Mouse (Mus musculus): Measurements from ENCODE around the gene Abhd17a. TPM values are rescaled to one million over a fixed set of nuclear protein-coding genes. Genes with fewer than 3 reads are reported as not detected.
"Not testable (repeated sequence)": the region's sequence is repeated elsewhere in the genome, so short reads cannot be mapped to it uniquely, and the experiment has no call there.

Abhd17a gene
- polyA plus RNA-seq, 1 experiment from 2014 or later: 130 TPM

- H3K36me3 ChIP-seq (ENCODE audit: control insufficient read depth, insufficient read depth, low read length): peaks cover 37% of the 10 kb centered on the region
- no peak overlapping the region for H3K4me2 ChIP-seq (ENCODE audit: low read length)
- H3K27me3 ChIP-seq (replicated peaks; ENCODE audit: control insufficient read depth, insufficient read depth, low read length): no peaks in the 10 kb centered on the region
- ATAC-seq: no peak
- H3K27ac ChIP-seq (ENCODE audit: low read depth, low read length): no peak overlapping the region
- WGBS: 90% methylated on average over 9 of the region's 9 CpGs
- no peaks in the 10 kb centered on the region for H3K4me1 ChIP-seq (ENCODE audit: control insufficient read depth, insufficient read depth, low read depth, low read length)
- no peak overlapping the region for H3K9ac ChIP-seq (ENCODE audit: low read depth, low read length)
- no peak overlapping the region for H3K4me3 ChIP-seq (ENCODE audit: low read length)
- no peaks in the 10 kb centered on the region for H3K9me3 ChIP-seq (ENCODE audit: control insufficient read depth, low read length)
Measured at GRCm38 (mm10) chr10:80610116-80610785, 20.1 kb upstream of the Abhd17a start.

- Histone ChIP-seq H3K9ac (ENCODE audit: low read depth, low read length) (no peak overlapping the region), H3K27me3 (replicated peaks; ENCODE audit: control insufficient read depth, insufficient read depth, low read length) (no peaks in the 10 kb centered on the region), H3K4me1 (ENCODE audit: control insufficient read depth, insufficient read depth, low read depth, low read length) (0 out of 2 replicates have a peak, but pooled peaks cover 2% of the 10 kb centered on the region), H3K36me3 (ENCODE audit: control insufficient read depth, insufficient read depth, low read length) (peaks cover 30% of the 10 kb centered on the region), H3K4me2 (ENCODE audit: low read length) (no peak overlapping the region), H3K27ac (ENCODE audit: low read depth, low read length) (no peak overlapping the region), H3K9me3 (ENCODE audit: control insufficient read depth, low read length) (no peaks in the 10 kb centered on the region), H3K4me3 (ENCODE audit: low read length) (no peak overlapping the region)
- no peak for ATAC-seq
- WGBS: 93% methylated on average over 10 of the region's 10 CpGs
Measured at GRCm38 (mm10) chr10:80609269-80609924, 19.3 kb upstream of the Abhd17a start.

GRCm38 (mm10) chr10:80608435-80608834, 18.3 kb upstream of the Abhd17a start:
- H3K4me1 ChIP-seq (ENCODE audit: control insufficient read depth, insufficient read depth, low read depth, low read length): peaks cover 11% of the 10 kb centered on the region
- peaks cover 28% of the 10 kb centered on the region for H3K36me3 ChIP-seq (ENCODE audit: control insufficient read depth, insufficient read depth, low read length)
- no peaks in the 10 kb centered on the region for H3K27me3 ChIP-seq (replicated peaks; ENCODE audit: control insufficient read depth, insufficient read depth, low read length)
- no peak for ATAC-seq
- H3K9ac ChIP-seq (ENCODE audit: low read depth, low read length): no peak overlapping the region
- WGBS: 94% methylated on average over 3 of the region's 3 CpGs
- H3K9me3 ChIP-seq (ENCODE audit: control insufficient read depth, low read length): no peaks in the 10 kb centered on the region
- H3K4me3 ChIP-seq (ENCODE audit: low read length): no peak overlapping the region
- H3K4me2 ChIP-seq (ENCODE audit: low read length): no peak overlapping the region
- H3K27ac ChIP-seq (ENCODE audit: low read depth, low read length): no peak overlapping the region

GRCm38 (mm10) chr10:80606737-80607350, 16.7 kb upstream of the Abhd17a start:
- Histone ChIP-seq H3K9ac (ENCODE audit: low read depth, low read length) (no peak overlapping the region), H3K27ac (ENCODE audit: low read depth, low read length) (no peak overlapping the region), H3K27me3 (replicated peaks; ENCODE audit: control insufficient read depth, insufficient read depth, low read length) (no peaks in the 10 kb centered on the region), H3K36me3 (ENCODE audit: control insufficient read depth, insufficient read depth, low read length) (peaks cover 28% of the 10 kb centered on the region), H3K4me2 (ENCODE audit: low read length) (no peak overlapping the region), H3K9me3 (ENCODE audit: control insufficient read depth, low read length) (no peaks in the 10 kb centered on the region), H3K4me1 (ENCODE audit: control insufficient read depth, insufficient read depth, low read depth, low read length) (peaks cover 17% of the 10 kb centered on the region), H3K4me3 (ENCODE audit: low read length) (no peak overlapping the region)
- 94% methylated on average over 34 of the region's 34 CpGs for WGBS
- no peak for ATAC-seq

- WGBS: 93% methylated on average over 23 of the region's 23 CpGs
- no peak overlapping the region for H3K4me3 ChIP-seq (ENCODE audit: low read length)
- H3K27ac ChIP-seq (ENCODE audit: low read depth, low read length): no peak overlapping the region
- ATAC-seq: no peak
- H3K4me2 ChIP-seq (ENCODE audit: low read length): no peak overlapping the region
- H3K4me1 ChIP-seq (ENCODE audit: control insufficient read depth, insufficient read depth, low read depth, low read length): peaks cover 17% of the 10 kb centered on the region
- H3K9ac ChIP-seq (ENCODE audit: low read depth, low read length): no peak overlapping the region
- peaks cover 28% of the 10 kb centered on the region for H3K36me3 ChIP-seq (ENCODE audit: control insufficient read depth, insufficient read depth, low read length)
- H3K27me3 ChIP-seq (replicated peaks; ENCODE audit: control insufficient read depth, insufficient read depth, low read length): no peaks in the 10 kb centered on the region
- no peaks in the 10 kb centered on the region for H3K9me3 ChIP-seq (ENCODE audit: control insufficient read depth, low read length)
Measured at GRCm38 (mm10) chr10:80606306-80606705, 16.2 kb upstream of the Abhd17a start.

GRCm38 (mm10) chr10:80605721-80606120, 15.6 kb upstream of the Abhd17a start, which contains the start of gene Gm49322:
Gm49322 (plus strand) TSS chr10:80606021.
- Histone ChIP-seq H3K36me3 (ENCODE audit: control insufficient read depth, insufficient read depth, low read length) (peaks cover 28% of the 10 kb centered on the region), H3K4me1 (ENCODE audit: control insufficient read depth, insufficient read depth, low read depth, low read length) (peaks cover 17% of the 10 kb centered on the region)
- not testable (repeated sequence) for H3K27me3 ChIP-seq (replicated peaks; ENCODE audit: control insufficient read depth, insufficient read depth, low read length); H3K27ac ChIP-seq (ENCODE audit: low read depth, low read length); H3K9me3 ChIP-seq (ENCODE audit: control insufficient read depth, low read length); H3K4me2 ChIP-seq (ENCODE audit: low read length); ATAC-seq; H3K9ac ChIP-seq (ENCODE audit: low read depth, low read length); H3K4me3 ChIP-seq (ENCODE audit: low read length)
- WGBS: 76% methylated on average over 3 of the region's 4 CpGs

- Histone ChIP-seq H3K9ac (ENCODE audit: low read depth, low read length) (no peak overlapping the region), H3K4me1 (ENCODE audit: control insufficient read depth, insufficient read depth, low read depth, low read length) (peaks cover 17% of the 10 kb centered on the region), H3K27me3 (replicated peaks; ENCODE audit: control insufficient read depth, insufficient read depth, low read length) (no peaks in the 10 kb centered on the region), H3K36me3 (ENCODE audit: control insufficient read depth, insufficient read depth, low read length) (peaks cover 28% of the 10 kb centered on the region), H3K4me2 (ENCODE audit: low read length) (no peak overlapping the region), H3K27ac (ENCODE audit: low read depth, low read length) (no peak overlapping the region), H3K9me3 (ENCODE audit: control insufficient read depth, low read length) (no peaks in the 10 kb centered on the region), H3K4me3 (ENCODE audit: low read length) (no peak overlapping the region)
- ATAC-seq: no peak
- 83% methylated on average over 2 of the region's 2 CpGs for WGBS
Measured at GRCm38 (mm10) chr10:80604988-80605387, 14.8 kb upstream of the Abhd17a start.

GRCm38 (mm10) chr10:80604001-80604509, 13.9 kb upstream of the Abhd17a start:
- ATAC-seq: no peak
- H3K27ac ChIP-seq (ENCODE audit: low read depth, low read length): no peak overlapping the region; the same call in 1 of the 2 replicates

GRCm38 (mm10) chr10:80603364-80603763, 13.2 kb upstream of the Abhd17a start:
- Histone ChIP-seq H3K4me2 (ENCODE audit: low read length) (peak overlapping the region; percentile 96), H3K27ac (ENCODE audit: low read depth, low read length) (peak overlapping the region; percentile 94), H3K4me1 (ENCODE audit: control insufficient read depth, insufficient read depth, low read depth, low read length) (peaks cover 17% of the 10 kb centered on the region), H3K27me3 (replicated peaks; ENCODE audit: control insufficient read depth, insufficient read depth, low read length) (no peaks in the 10 kb centered on the region), H3K9ac (ENCODE audit: low read depth, low read length) (peak overlapping the region; percentile 81), H3K9me3 (ENCODE audit: control insufficient read depth, low read length) (no peaks in the 10 kb centered on the region), H3K36me3 (ENCODE audit: control insufficient read depth, insufficient read depth, low read length) (peaks cover 15% of the 10 kb centered on the region), H3K4me3 (ENCODE audit: low read length) (peak overlapping the region; percentile 73)
- no peak; the same call in 1 of the 2 replicates for ATAC-seq
- WGBS: 33% methylated on average over 7 of the region's 7 CpGs

More at GRCm38 (mm10) chr10:80604001-80604509, 13.9 kb upstream of the Abhd17a start:
- peaks cover 19% of the 10 kb centered on the region for H3K36me3 ChIP-seq (ENCODE audit: control insufficient read depth, insufficient read depth, low read length)
- no peak overlapping the region for H3K9ac ChIP-seq (ENCODE audit: low read depth, low read length)
- 82% methylated on average over 7 of the region's 7 CpGs for WGBS
- peaks cover 17% of the 10 kb centered on the region for H3K4me1 ChIP-seq (ENCODE audit: control insufficient read depth, insufficient read depth, low read depth, low read length)
- no peaks in the 10 kb centered on the region for H3K27me3 ChIP-seq (replicated peaks; ENCODE audit: control insufficient read depth, insufficient read depth, low read length)
- peak overlapping the region; percentile 73 for H3K4me3 ChIP-seq (ENCODE audit: low read length)
- H3K9me3 ChIP-seq (ENCODE audit: control insufficient read depth, low read length): no peaks in the 10 kb centered on the region
- peak overlapping the region; percentile 96 for H3K4me2 ChIP-seq (ENCODE audit: low read length)

All from hindbrain, embryonic 16.5 days (tissue).